Mouse (Mus musculus) embryonic fibroblast, embryonic 13.5 days (primary cell): ENCODE results near the gene Rgs6. TPM values are rescaled to one million over a fixed set of nuclear protein-coding genes. Genes with fewer than 3 reads are reported as not detected.

Experiments
- H3K27ac ChIP-seq: 2 replicates; pipeline ENCODE4 v1.5.1; 2012; ENCODE audit warnings: low read length, control low read depth, inconsistent platforms; ENCODE audit not compliant: insufficient read depth
- H3K4me1 ChIP-seq: 2 replicates; pipeline ENCODE4 v1.6.1; 2011; ENCODE audit warnings: low read length; ENCODE audit not compliant: control insufficient read depth, insufficient read depth
- H3K4me3 ChIP-seq: 2 replicates; pipeline ENCODE4 v1.5.1; 2011; ENCODE audit warnings: mild to moderate bottlenecking, control low read depth, low read length; ENCODE audit not compliant: insufficient read depth
- CTCF ChIP-seq: IDR thresholded peaks from 2 replicates; pipeline ENCODE4 v1.5.1; 2011; ENCODE audit warnings: mild to moderate bottlenecking, control low read depth, low read length, moderate library complexity, borderline replicate concordance; ENCODE audit not compliant: insufficient read depth
- POLR2A ChIP-seq: IDR thresholded peaks from 2 replicates; pipeline ENCODE4 v1.6.1; 2011; ENCODE audit warnings: low read depth, mild to moderate bottlenecking, control low read depth, low read length, moderate library complexity
- polyA plus RNA-seq: library from polyadenylated mRNA; stranded (reverse); fragments of >200 nt; gene quantifications from 2 replicates; pipeline ENCODE4 v1.2.4, GENCODE M21; 2011; ENCODE audit warnings: low read depth; ENCODE audit not compliant: missing spikeins, insufficient read length

Gene Rgs6
- polyA plus RNA-seq, 1 experiment, result 3.0 TPM

GRCm38 (mm10) chr12:83145074-83145473 lies 557.0 kb downstream of the Rgs6 start:
- H3K27ac ChIP-seq, result no peak overlapping the region
- H3K4me3 ChIP-seq, result no peak overlapping the region
- TF ChIP-seq CTCF, result no peak
- no peak for TF ChIP-seq POLR2A
- no peaks in the 10 kb centered on the region for H3K4me1 ChIP-seq

DNA sequence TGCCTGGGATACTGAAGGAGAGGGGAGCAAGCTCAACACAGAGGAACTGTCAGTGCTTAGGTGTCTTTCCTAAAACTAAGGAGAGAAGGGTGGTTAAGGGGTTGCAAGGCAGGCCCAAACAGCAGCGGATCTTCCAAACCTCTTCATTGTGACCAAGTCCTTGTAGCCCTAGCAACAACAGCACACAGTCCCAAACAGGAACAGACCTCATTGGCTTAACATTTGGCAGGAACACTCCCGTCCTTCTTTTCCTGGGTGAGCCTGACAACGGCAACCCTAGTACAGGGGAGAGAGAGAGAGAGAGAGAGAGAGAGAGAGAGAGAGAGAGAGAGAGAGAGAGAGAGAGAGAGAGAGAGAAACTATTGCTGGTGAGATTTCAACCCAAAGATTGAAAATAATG lies 557.8 kb downstream of the Rgs6 start:
- Histone ChIP-seq H3K27ac (no peak overlapping the region), H3K4me1 (no peaks in the 10 kb centered on the region), H3K4me3 (no peak overlapping the region)
- no peak for TF ChIP-seq POLR2A
- TF ChIP-seq CTCF, result no peak

DNA sequence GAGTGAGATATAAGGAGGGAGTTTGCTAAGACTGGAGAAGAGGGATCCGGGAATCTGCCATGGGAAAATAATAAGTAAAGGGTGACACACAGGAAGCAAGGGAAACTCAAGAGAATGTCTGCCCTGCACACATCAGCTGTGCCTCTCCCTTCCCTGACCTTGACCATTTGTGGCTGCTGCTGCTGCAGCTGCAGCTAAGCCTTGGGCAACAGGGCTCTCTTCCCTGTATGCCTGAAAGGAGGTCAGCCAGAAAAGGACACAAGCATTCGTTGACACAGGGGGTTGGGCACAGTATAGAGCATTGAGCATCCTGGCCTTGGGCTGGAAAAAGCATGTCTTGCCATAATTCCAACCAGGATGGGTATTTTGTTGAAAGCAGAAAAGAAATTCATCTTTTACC lies 558.8 kb downstream of the Rgs6 start:
- Histone ChIP-seq H3K27ac (no peak overlapping the region), H3K4me3 (no peak overlapping the region), H3K4me1 (no peaks in the 10 kb centered on the region)
- TF ChIP-seq CTCF, result no peak
- TF ChIP-seq POLR2A, result no peak

DNA sequence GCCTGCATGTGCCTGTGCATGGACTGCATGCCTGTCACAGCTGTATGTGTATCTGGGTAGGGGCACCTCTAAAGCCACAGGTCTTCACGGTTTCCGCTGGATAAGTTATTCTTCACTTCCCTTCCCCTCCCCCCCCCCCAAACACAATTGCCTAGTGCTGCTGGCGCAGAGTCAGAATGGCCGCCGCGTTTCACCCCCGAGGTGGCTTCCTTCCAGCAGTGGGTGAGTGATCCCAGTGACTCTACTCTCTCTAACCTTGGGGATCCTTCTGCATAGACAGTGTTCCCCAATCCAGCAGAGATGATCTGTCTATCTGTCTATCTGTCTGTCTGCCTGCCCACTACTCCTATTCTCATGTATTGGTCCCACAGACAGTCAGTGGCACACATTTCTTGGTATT lies 561.9 kb downstream of the Rgs6 start:
- TF ChIP-seq CTCF (no peak), POLR2A (no peak)
- H3K4me3 ChIP-seq, result no peak overlapping the region
- no peaks in the 10 kb centered on the region for H3K4me1 ChIP-seq
- H3K27ac ChIP-seq, result no peak overlapping the region

- H3K4me3 ChIP-seq, result no peak overlapping the region
- H3K27ac ChIP-seq, result no peak overlapping the region
- TF ChIP-seq CTCF (no peak), POLR2A (no peak)
- no peaks in the 10 kb centered on the region for H3K4me1 ChIP-seq
Measured at GRCm38 (mm10) chr12:83150813-83151212, 562.7 kb downstream of the Rgs6 start.

- TF ChIP-seq CTCF (no peak), POLR2A (no peak)
- H3K4me1 ChIP-seq, result no peaks in the 10 kb centered on the region
- H3K4me3 ChIP-seq, result no peak overlapping the region
- H3K27ac ChIP-seq, result no peak overlapping the region
Measured at GRCm38 (mm10) chr12:83151474-83151873, 563.4 kb downstream of the Rgs6 start.

DNA sequence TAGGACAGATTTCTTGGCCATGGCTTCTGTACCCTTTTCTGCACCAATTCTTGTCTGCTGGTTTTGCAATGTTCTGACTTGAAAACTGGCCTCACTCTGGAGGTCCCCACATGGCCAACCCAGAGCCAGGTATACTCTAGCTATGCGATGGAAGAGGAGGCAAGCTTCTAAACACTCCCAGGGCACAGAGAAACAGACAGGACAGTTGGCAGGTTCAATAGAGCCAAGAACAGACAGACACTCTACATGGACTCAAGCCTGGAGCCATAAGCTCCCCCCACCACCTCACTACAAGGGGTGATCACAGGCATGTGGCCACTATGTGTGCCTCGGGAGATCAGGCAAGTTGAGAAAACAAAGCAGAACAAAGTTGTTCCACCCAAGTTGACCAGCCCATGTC lies 572.1 kb downstream of the Rgs6 start:
- H3K4me3 ChIP-seq, result no peak overlapping the region
- no peak overlapping the region for H3K27ac ChIP-seq
- TF ChIP-seq CTCF (no peak), POLR2A (no peak)

GRCm38 (mm10) chr12:83160700-83161099 lies 572.6 kb downstream of the Rgs6 start:
- no peak overlapping the region for H3K27ac ChIP-seq
- no peaks in the 10 kb centered on the region for H3K4me1 ChIP-seq
- H3K4me3 ChIP-seq, result no peak overlapping the region
- TF ChIP-seq POLR2A, result no peak
- TF ChIP-seq CTCF, result no peak

More for the DNA sequence above, 572.1 kb downstream of the Rgs6 start:
- no peaks in the 10 kb centered on the region for H3K4me1 ChIP-seq

DNA sequence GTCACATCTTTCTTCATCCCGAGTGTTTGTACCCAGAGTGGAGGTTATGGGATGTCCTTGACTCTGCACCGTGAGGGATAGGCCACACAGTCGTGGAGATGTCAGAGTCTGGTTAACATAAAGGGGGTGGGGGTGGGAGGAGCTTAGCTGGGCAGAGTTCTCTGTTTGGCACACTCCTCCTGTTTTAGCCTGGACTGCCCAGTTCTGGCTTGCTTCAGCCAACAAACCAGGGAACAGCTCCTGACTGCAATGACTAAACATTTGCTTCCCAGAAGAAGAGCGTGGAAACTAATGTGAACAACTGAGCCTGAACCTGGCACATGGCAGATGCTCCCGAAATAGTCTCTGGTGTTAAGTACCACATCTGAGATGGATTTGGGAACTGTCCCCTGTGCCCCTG lies 575.6 kb downstream of the Rgs6 start:
- H3K4me1 ChIP-seq, result no peaks in the 10 kb centered on the region
- no peak for TF ChIP-seq POLR2A
- no peak for TF ChIP-seq CTCF

GRCm38 (mm10) chr12:83165058-83165457 lies 577.0 kb downstream of the Rgs6 start:
- Histone ChIP-seq H3K4me1 (no peaks in the 10 kb centered on the region), H3K27ac (no peak overlapping the region), H3K4me3 (no peak overlapping the region)
- TF ChIP-seq CTCF (no peak), POLR2A (no peak)

More for the DNA sequence above, 575.6 kb downstream of the Rgs6 start:
- Histone ChIP-seq H3K27ac (no peak overlapping the region), H3K4me3 (no peak overlapping the region)

DNA sequence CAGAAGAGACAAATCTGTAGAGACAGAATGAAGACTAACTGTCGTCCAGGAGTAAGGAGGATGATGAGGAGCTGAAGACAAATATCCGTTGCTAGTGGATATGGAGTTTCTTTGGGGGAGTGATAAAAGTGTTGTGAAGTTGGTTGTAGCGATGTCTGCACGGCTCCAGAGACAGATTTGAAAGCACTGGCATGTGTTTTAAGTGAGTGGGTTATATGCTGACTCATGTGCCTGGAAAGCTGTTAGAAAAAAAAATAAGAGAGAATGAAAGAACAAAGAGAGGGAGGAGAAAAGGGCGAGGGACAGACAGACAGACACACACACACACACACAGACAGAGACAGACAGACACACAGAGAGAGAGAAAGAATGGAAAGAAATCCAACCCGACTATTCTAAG lies 580.2 kb downstream of the Rgs6 start:
- Histone ChIP-seq H3K27ac (no peak overlapping the region), H3K4me3 (no peak overlapping the region), H3K4me1 (no peaks in the 10 kb centered on the region)
- TF ChIP-seq POLR2A (no peak), CTCF (no peak)
